Mouse (Mus musculus) cerebellum, adult 9-11 months (tissue): ENCODE measurements around the gene Akap17b.

ENCODE experiments used
- DNase-seq: peaks from one replicate; pipeline ENCODE4 v3.0.0; 2022

The Akap17b gene

DNA sequence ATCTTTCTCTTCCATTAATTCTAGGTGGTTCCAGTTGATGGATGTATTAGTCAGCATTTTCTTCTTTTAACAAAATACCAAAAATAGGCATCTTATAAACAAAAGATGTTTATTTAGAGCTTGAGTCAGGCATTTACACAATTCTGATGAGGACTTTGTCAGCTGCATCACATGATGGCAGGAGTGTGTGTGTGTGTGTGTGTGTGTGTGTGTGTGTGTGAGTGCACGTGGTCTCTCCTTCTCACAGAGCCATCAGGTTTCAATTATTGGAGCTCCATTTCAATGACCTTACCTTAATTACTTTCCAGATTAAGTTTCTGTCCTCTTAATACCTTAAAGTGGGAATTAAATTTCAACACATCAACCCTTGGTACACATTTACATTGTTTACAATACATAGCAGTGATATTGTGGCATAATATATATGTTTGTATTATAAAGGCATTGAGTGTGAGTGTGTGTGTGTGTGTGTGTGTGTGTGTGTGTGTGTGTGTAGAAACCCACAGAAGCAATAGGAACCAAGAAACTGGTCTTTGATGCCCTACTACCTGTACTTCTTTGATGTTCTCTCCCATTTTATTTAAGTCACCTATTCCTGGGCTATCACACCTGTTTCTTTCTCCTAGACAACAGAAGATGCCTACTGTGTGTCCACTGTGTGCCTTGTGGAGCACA is 58.4 kb downstream of the Akap17b start:
- no peak for DNase-seq

DNA sequence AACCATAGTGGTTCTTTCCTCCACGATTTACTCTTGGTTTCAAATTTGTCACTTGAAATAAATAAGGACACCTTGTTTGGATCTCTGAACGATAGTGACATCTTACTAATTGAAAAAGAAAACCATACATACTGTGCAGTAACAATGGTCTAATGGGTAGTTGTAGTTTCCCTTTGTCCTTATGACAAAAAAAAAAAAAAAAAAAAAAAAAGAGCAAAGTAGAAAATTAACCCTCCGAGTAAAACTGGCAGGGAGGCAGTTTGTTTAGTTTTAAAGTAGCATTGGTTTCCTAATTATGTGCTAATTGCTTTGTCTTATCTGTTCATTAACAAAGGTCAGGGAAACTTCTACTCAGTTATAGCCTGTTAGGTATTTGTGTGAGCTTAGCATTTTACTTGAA is 83.1 kb downstream of the Akap17b start:
- DNase-seq, result no peak

DNA sequence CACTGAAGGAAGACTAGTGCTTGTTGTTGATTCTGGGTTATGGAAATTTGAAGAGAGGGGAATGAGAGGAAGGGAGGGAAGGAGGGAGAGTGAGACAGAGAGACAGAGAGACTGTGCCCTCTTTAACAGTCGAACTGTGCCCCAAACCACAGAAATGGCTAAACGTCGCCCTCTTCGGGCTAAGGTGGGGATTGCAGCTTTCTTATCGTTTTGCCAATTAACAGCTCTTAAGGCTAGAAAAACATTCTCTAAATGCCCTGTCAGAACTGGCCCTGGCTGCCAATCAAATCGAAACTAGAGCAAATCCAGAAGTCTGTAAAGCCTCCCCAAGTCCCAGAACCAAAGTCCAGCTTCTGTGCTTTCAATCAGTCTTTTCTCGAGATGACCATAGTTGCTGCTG is 83.5 kb downstream of the Akap17b start:
- DNase-seq, result peak; percentile 37

DNA sequence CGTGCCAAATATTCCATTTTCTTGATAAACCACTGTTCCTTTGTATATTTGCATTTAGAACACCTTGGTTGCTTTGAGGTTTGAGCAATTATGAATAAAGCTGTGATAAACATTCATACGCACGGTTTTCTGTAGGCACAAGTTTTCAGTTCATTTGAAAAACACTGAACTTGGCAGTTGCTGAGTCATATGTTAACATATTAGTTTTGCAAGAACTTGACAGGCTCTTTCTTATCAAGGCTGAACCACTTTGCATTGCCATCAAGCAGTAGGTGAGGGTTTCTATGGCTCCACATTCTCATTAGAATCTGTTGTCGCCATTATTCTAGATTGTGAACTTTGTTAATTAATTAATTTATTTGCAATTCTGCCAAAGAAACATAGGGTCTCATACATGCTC is 85.0 kb downstream of the Akap17b start:
- no peak for DNase-seq
